Mouse (Mus musculus) kidney, postnatal 10 days (tissue): ENCODE measurements around the gene Gm4027.
"Not testable (repeated sequence)": the region's sequence is repeated elsewhere in the genome, so short reads cannot be mapped to it uniquely, and the experiment has no call there.

Source experiments
- DNase-seq: peaks from one replicate; pipeline ENCODE4 v3.0.0; 2021; ENCODE audit warnings: mixed read lengths

Gm4027 gene

DNA sequence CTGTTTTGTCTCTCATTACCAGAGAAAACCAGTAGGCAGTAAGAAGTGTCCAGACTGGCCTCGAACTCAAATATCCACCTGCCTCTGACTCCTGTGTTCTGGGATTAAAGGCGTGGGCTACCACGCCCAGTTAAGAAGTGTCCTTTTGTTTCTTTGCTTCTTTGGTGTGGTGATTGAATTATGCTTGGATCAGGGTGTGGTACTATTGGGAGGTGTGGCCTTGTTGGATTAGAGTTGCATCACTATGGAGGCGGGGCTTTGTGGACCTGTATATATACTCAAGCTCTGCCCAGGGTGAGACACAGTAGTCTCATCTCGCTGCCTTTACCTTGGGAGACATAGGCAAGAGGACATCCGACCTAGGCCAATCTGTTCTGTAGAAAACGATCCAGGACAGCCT, at the start of gene Gm4027:
TSS of gene Gm4027 (plus strand) at position 301 of the 400 bp plus-strand sequence.
- DNase-seq, result not testable (repeated sequence)

DNA sequence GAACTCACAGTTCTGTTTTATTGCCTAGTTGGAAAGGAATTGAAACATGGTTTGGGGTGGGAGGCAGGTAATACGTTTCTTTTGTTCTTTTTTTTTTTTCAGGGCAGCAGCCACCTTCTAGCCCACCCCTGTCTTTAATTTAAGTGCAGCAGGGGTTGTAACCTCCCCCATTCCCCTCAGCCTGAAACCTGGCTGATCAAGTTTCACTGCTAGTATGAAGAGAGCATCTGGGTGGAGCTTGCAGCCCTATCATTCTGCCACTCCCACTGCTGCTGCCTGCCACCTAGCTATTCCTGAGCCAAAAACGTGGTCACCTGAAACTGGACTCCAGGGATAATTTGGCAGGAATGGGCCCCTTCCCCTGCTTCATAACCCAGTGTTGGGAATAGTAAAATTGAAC, 17.3 kb upstream of the Gm4027 start:
- not testable (repeated sequence) for DNase-seq

DNA sequence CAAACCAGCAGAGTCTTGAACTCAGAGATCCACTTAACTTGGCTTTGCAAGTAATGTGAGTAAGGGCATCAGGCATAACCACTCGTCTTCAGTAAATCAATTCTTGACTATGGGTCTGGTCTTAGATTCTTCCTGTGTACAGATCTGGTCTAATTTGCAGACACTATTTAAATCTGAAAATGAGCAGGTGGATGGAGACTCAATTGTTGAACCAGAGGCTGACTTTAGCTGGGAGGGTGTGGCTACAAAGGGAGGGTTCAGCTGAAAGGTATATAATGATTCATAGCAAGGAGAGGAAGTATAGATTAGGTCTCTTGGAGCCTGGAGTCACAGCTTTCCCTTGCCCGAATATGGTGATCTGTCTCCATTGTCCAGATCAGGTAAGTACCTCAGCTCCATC, 16.3 kb upstream of the Gm4027 start, which contains the start of gene Oog1:
TSS of gene Oog1 (plus strand) at position 301 of the 400 bp plus-strand sequence.
- not testable (repeated sequence) for DNase-seq

DNA sequence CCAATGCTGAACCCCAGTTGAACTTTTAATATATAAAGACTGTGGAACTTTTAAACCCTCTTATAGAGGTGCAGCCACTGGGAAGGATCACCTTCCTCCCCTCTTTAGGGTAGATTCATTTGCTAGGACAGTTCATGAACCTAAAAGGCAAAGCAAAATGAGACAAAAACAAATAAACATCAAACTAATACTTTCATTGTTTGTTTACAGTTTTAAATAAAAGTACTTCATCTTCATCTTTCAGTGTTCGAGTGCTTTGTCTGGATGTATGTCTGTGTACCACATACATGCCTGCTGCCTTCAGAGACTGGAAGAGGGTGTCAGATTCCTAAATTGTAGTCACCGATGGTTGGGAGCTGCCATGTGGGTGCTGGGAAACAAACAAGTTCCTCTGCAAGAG, 25.9 kb downstream of the Gm4027 start, which contains the start of gene Gm16381:
TSS of gene Gm16381 (minus strand) at position 101 of the 400 bp plus-strand sequence.
- DNase-seq, result not testable (repeated sequence)

DNA sequence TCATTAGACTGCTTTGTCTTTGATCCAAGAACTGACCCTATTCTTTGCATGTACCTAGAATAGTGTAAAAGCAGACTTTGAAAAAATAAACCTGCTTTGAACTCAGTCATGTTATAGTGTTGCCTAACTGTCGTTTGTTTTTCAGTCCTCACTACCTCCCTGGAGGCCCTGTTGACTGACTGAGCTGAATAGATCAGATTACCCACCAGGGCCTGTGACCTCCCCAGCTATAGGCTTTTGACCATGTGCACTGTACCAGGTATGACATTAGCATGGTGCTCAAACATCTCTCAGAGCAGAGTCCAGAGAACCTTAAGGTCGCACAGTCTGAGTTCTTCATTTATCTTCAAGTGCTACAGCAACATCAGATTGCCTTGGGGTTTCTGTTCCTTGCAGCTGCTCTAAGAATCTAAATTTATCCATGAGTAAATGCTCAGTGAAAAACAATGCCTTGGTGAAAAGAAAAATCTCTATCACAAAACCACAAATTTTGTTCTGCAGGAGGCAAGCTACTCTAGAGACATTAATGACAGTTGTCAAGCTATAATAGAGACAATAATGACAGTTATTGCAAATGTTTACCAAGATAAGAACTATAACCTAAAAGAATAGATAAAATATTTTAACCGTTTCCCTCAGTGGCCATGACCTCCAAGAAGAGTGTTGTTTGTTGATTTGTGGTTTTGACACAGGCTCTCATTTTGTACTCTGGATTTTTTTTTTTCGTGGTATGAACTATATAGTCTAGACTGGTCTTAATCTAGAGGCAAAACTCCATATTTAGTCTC, 34.4 kb downstream of the Gm4027 start:
- not testable (repeated sequence) for DNase-seq
